Mouse (Mus musculus): ENCODE data around the gene Snx18. TPM values are rescaled to one million over a fixed set of nuclear protein-coding genes. Genes with fewer than 3 reads are reported as not detected.

The Snx18 gene
- polyA plus RNA-seq, 1 experiment: 17.0 TPM

GRCm38 (mm10) chr13:113600531-113601463 lies 17.6 kb downstream of the Snx18 start:
- TF ChIP-seq CTCF (IDR thresholded peaks at IDR 0.05; ENCODE audit: borderline replicate concordance, insufficient read depth, low read depth, low read length): no peak
- TF ChIP-seq POLR2A (IDR thresholded peaks at IDR 0.05; ENCODE audit: borderline replicate concordance, insufficient read depth, low read length): no peak
- peaks cover 49% of the 10 kb centered on the region for H3K4me1 ChIP-seq (ENCODE audit: control insufficient read depth, insufficient read depth, low read length)
- H3K27me3 ChIP-seq (ENCODE audit: control insufficient read depth, insufficient read depth, low read length): no peaks in the 10 kb centered on the region
- no peak overlapping the region for H3K4me3 ChIP-seq (replicated peaks; ENCODE audit: insufficient read depth, low read depth, low read length)
- 86% methylated on average over 18 of the region's 18 CpGs for WGBS
- H3K27ac ChIP-seq (ENCODE audit: insufficient read depth, low read length): no peak overlapping the region
- DNase-seq: no peak

- WGBS: 89% methylated on average over 22 of the region's 22 CpGs
- H3K4me1 ChIP-seq (ENCODE audit: control insufficient read depth, insufficient read depth, low read length): peaks cover 53% of the 10 kb centered on the region
- no peaks in the 10 kb centered on the region for H3K27me3 ChIP-seq (ENCODE audit: control insufficient read depth, insufficient read depth, low read length)
- DNase-seq: no peak
- TF ChIP-seq CTCF (IDR thresholded peaks at IDR 0.05; ENCODE audit: borderline replicate concordance, insufficient read depth, low read depth, low read length) (no peak), POLR2A (IDR thresholded peaks at IDR 0.05; ENCODE audit: borderline replicate concordance, insufficient read depth, low read length) (no peak)
- no peak overlapping the region for H3K27ac ChIP-seq (ENCODE audit: insufficient read depth, low read length)
- no peak overlapping the region for H3K4me3 ChIP-seq (replicated peaks; ENCODE audit: insufficient read depth, low read depth, low read length)
These were observed 18.4 kb downstream of the Snx18 start for GRCm38 (mm10) chr13:113599701-113600530.

- peak in 1 of 2 experiments; percentile 25 for DNase-seq
- peak overlapping the region; percentile 42 for H3K27ac ChIP-seq (ENCODE audit: insufficient read depth, low read length)
- 78% methylated on average over 10 of the region's 10 CpGs for WGBS
- no peak for TF ChIP-seq POLR2A (IDR thresholded peaks at IDR 0.05; ENCODE audit: borderline replicate concordance, insufficient read depth, low read length)
- TF ChIP-seq CTCF (IDR thresholded peaks at IDR 0.05; ENCODE audit: borderline replicate concordance, insufficient read depth, low read depth, low read length): 0 out of 2 replicates have a peak, but pooled peaks have one; percentile 2
- H3K4me3 ChIP-seq (replicated peaks; ENCODE audit: insufficient read depth, low read depth, low read length): no peak overlapping the region
- H3K27me3 ChIP-seq (ENCODE audit: control insufficient read depth, insufficient read depth, low read length): no peaks in the 10 kb centered on the region
- peaks cover 40% of the 10 kb centered on the region for H3K4me1 ChIP-seq (ENCODE audit: control insufficient read depth, insufficient read depth, low read length)
These were observed 20.7 kb downstream of the Snx18 start for GRCm38 (mm10) chr13:113597616-113598015.

GRCm38 (mm10) chr13:113596821-113597541 lies 21.4 kb downstream of the Snx18 start:
- WGBS: 11% methylated on average over 13 of the region's 13 CpGs
- peak; percentile 81 to 88 for DNase-seq
- H3K27me3 ChIP-seq (ENCODE audit: control insufficient read depth, insufficient read depth, low read length): no peaks in the 10 kb centered on the region
- peaks cover 39% of the 10 kb centered on the region for H3K4me1 ChIP-seq (ENCODE audit: control insufficient read depth, insufficient read depth, low read length)
- peak overlapping the region; percentile 87 for H3K27ac ChIP-seq (ENCODE audit: insufficient read depth, low read length)
- no peak for TF ChIP-seq CTCF (IDR thresholded peaks at IDR 0.05; ENCODE audit: borderline replicate concordance, insufficient read depth, low read depth, low read length)
- no peak for TF ChIP-seq POLR2A (IDR thresholded peaks at IDR 0.05; ENCODE audit: borderline replicate concordance, insufficient read depth, low read length)
- H3K4me3 ChIP-seq (replicated peaks; ENCODE audit: insufficient read depth, low read depth, low read length): peak overlapping the region; percentile 31

- Histone ChIP-seq H3K27me3 (ENCODE audit: control insufficient read depth, insufficient read depth, low read length) (no peaks in the 10 kb centered on the region), H3K4me1 (ENCODE audit: control insufficient read depth, insufficient read depth, low read length) (peaks cover 35% of the 10 kb centered on the region), H3K27ac (ENCODE audit: insufficient read depth, low read length) (peak overlapping the region; percentile 87), H3K4me3 (replicated peaks; ENCODE audit: insufficient read depth, low read depth, low read length) (peak overlapping the region; percentile 41)
- DNase-seq: peak; percentile 75 to 82
- WGBS: 5% methylated on average over 8 of the region's 8 CpGs
- TF ChIP-seq CTCF (IDR thresholded peaks at IDR 0.05; ENCODE audit: borderline replicate concordance, insufficient read depth, low read depth, low read length) (no peak), POLR2A (IDR thresholded peaks at IDR 0.05; ENCODE audit: borderline replicate concordance, insufficient read depth, low read length) (no peak)
These were observed 22.4 kb downstream of the Snx18 start for GRCm38 (mm10) chr13:113595987-113596386.

- WGBS: 37% methylated on average over 8 of the region's 8 CpGs
- no peak for DNase-seq
- Histone ChIP-seq H3K27me3 (ENCODE audit: control insufficient read depth, insufficient read depth, low read length) (no peaks in the 10 kb centered on the region), H3K4me3 (replicated peaks; ENCODE audit: insufficient read depth, low read depth, low read length) (no peak overlapping the region), H3K4me1 (ENCODE audit: control insufficient read depth, insufficient read depth, low read length) (peaks cover 34% of the 10 kb centered on the region), H3K27ac (ENCODE audit: insufficient read depth, low read length) (peak overlapping the region; percentile 59; the same call in 1 of the 2 replicates)
- TF ChIP-seq CTCF (IDR thresholded peaks at IDR 0.05; ENCODE audit: borderline replicate concordance, insufficient read depth, low read depth, low read length): no peak
- no peak for TF ChIP-seq POLR2A (IDR thresholded peaks at IDR 0.05; ENCODE audit: borderline replicate concordance, insufficient read depth, low read length)
These were observed 23.1 kb downstream of the Snx18 start for GRCm38 (mm10) chr13:113595219-113595618.

GRCm38 (mm10) chr13:113594361-113594760 lies 24.0 kb downstream of the Snx18 start:
- DNase-seq: no peak
- no peaks in the 10 kb centered on the region for H3K27me3 ChIP-seq (ENCODE audit: control insufficient read depth, insufficient read depth, low read length)
- H3K4me3 ChIP-seq (replicated peaks; ENCODE audit: insufficient read depth, low read depth, low read length): no peak overlapping the region
- 76% methylated on average over 12 of the region's 12 CpGs for WGBS
- peaks cover 38% of the 10 kb centered on the region for H3K4me1 ChIP-seq (ENCODE audit: control insufficient read depth, insufficient read depth, low read length)
- H3K27ac ChIP-seq (ENCODE audit: insufficient read depth, low read length): no peak overlapping the region
- TF ChIP-seq POLR2A (IDR thresholded peaks at IDR 0.05; ENCODE audit: borderline replicate concordance, insufficient read depth, low read length) (no peak), CTCF (IDR thresholded peaks at IDR 0.05; ENCODE audit: borderline replicate concordance, insufficient read depth, low read depth, low read length) (no peak)

Data from cerebellum, adult 2 months (tissue).